Mouse (Mus musculus): Measurements from ENCODE around the gene Phf8.
A peak's percentile ranks its signal among the peaks of the same experiment; 100 is the strongest.
"Not testable (repeated sequence)": the region's sequence is repeated elsewhere in the genome, so short reads cannot be mapped to it uniquely, and the experiment has no call there.

Phf8 gene

DNA sequence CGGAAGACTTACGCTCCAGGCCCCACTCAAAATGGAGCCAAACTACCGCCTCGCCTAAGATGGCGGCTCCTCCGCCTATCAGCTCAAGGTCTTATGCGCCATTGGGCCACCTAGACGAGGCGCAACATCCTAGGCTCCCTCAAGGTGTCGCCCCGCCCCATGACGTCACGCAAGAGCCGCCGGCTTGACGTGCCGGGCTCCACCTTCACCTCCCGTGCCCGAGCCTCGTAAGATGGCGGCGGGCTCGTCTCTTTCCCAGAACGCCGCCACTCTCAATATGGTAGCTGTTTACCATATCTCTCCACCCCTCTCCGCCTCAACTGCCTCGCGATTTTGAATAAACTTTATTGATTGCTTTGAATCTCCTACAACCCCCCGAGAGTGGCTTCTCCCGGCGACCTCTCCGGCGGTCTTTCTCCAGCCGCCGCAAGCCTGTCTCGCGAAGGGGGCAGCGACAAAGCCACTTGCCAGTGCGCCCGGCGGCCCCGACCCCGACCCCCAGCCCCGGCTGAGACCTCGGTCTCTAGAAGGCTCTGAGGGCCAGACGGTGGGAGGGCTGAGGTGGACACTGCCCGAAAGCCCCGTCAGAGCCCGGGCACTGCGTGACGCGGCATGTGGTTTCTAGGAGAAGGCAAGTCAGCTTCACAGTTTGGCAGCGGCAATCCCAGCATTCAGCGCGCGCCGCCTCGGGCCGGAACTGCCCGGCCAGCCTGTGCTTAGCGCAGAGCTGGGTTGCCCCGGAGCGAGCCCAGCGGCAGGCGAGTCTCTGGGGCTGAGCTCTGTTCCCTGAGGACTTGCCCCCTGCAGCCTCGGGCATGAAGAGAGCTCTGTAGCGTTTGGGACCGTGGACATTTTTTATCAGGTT, at the start of gene Phf8:
TSS of gene Phf8 (plus strand) at position 215 of the 865 bp plus-strand sequence.
- DNase-seq (ENCODE audit: low read depth) = peak; percentile 98

DNA sequence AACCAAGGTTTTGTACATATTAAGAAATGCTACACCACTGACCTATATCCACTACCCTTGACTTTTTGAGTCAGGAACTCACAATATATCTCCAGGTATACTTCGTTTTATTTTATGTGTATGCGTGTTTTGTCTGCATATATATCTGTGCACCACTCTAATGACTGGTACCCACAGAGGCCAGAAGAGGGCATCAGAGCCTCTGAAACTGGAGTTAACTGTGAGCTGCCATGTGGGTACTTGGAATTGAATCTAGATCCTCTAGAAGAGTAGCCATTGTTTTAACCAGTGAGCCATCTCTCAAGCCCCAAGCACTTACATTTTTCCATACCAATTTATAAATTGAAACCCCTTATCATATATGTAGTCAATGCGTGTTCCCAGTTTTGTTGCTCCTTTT, 32.3 kb upstream of the Phf8 start:
- peak; percentile 51 for DNase-seq (ENCODE audit: low read depth)

DNA sequence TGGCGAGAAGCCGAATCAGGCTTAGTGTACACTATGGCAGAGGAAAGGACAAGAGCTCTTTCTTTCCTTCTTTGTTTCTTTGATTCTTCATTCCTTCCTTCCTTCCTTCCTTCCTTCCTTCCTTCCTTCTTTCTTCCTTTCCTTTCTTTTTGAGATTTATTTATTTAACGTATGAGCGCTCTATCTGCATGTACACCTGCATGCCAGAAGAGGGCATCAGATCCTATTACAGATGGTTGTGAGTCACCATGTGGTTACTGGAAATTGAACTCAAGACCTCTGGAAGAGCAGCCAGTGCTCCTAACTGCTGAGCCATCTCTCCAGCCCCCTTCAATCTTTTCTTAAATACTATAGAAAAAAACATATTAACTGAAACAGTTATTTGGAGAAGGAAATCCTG, 27.2 kb upstream of the Phf8 start:
- not testable (repeated sequence) for DNase-seq (ENCODE audit: low read depth)

- peak; percentile 87 for DNase-seq (ENCODE audit: low read depth)
Measured at GRCm38 (mm10) chrX:151496596-151496995, 23.9 kb upstream of the Phf8 start.

DNA sequence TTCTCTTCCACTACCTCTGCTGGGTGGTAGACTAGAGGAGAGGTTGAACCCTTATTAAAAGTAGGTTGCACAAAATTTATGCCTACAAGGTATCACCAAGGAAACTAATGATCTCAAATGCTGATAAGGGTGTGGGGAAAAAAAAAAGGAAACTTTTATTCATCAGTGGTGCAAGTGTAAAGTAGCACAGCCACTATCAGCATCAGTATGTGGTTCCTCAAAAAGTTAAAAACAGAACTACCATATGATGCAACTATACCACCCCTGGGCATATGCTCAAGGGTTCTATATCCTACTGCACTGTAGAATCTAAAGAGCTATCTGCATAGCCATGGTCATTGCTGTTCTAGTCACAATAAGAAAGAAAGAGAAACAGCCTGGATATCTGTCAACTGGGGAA, 11.9 kb upstream of the Phf8 start:
- peak; percentile 80 for DNase-seq (ENCODE audit: low read depth)

- DNase-seq (ENCODE audit: low read depth) = no peak
Measured at GRCm38 (mm10) chrX:151509906-151510305, 10.6 kb upstream of the Phf8 start.

DNA sequence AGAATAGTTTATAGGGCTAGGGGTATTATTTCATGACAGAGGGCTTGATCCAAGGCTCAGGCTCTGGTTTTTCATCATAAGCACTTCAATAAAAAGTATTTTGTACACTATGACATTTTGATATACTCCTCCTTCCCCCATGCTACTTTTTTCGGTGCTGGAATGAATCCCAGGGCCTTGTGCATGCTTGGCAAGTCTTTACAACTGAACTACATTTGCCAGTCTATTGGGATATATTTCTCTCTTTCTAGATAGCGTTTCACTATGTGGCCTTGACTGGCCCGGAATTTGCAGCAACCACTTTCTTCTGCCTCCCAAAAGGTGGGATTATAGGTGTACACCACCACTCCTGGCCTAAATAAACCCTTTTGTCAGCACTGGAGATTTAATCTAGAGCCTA, 7.4 kb upstream of the Phf8 start:
- DNase-seq (ENCODE audit: low read depth) = no peak

GRCm38 (mm10) chrX:151513694-151514093, 6.8 kb upstream of the Phf8 start:
- no peak for DNase-seq (ENCODE audit: low read depth)

DNA sequence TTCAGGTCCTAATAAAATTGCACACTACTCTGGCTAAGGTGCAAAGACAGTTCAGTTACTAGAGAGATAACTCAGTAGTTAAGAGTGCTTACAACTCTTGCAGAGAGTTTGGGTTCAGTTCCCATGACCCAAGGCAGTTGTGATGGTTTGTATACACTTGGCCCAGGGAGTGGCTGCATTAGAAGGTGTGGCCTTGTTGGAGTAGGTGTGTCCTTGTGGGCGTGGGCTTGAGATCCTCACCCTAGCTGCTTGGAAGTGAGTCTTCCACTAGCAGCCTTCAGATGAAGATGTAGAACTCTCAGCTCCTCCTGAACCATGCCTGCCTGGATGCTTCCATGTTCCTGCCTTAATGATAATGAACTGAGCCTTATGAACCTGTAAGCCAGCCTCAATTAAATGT, 2.3 kb upstream of the Phf8 start:
- peak; percentile 29 for DNase-seq (ENCODE audit: low read depth)

- no peak for DNase-seq (ENCODE audit: low read depth)
Measured at GRCm38 (mm10) chrX:151520127-151520457, 380 bp upstream of the Phf8 start.

DNA sequence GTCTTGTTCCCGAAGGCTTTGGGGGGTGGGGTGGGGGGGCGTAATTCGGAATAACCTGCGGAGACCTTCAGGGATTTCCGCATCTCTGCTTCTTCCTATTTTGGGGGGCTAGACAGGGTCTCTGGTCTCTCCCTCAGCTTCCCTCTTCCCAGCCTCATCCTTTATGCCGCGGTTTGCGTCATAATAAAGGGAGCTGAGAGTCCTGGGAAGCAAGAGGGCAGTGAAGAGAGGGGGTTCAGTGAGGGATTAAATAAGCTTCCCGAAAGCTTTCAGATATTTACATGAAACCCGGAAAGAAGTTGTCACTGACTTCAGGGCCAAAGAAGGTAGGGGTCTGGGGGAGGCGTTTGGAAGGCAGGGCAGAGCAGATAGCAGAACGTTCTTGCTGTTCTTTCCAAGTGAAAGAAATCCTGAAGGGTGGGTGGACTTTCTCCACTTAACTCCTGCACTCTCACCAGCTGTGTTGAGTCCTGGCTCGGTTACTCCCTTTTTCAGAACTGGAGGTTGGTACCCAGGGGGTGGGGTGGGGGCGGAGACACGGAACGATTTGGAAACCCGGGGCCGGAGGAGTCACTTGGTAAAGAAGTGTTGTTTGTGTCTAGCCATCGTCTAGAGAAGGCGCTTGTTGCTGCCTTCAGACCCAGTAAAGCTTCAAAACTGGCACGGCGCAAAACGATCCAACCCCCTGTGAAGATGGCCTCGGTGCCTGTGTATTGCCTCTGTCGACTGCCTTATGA, 1.5 kb downstream of the Phf8 start:
- peak; percentile 60 for DNase-seq (ENCODE audit: low read depth)

DNA sequence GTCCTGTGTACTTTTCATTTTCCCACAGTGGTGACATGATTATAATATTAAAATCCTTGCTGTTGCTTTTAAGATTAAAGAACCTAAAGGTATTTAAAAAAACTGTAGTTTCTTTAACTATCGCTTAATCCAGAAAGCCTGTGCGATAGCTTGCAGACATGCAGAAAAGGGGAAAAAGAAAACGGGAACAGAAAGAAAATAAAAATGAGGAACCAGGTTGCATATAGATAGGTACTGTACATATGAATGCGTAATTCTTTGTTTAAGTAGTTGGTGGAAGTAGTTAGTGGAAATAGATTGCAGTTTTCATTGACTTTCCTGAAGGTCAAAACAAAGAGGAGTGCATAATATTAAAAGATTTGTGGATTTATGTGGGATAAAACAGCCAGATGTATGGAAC, 32.9 kb downstream of the Phf8 start:
- DNase-seq (ENCODE audit: low read depth) = no peak

- peak; percentile 7 for DNase-seq (ENCODE audit: low read depth)
Measured at GRCm38 (mm10) chrX:151575166-151575565, 54.7 kb downstream of the Phf8 start.

- DNase-seq (ENCODE audit: low read depth) = no peak
Measured at GRCm38 (mm10) chrX:151643386-151643785, 122.9 kb downstream of the Phf8 start.

DNA sequence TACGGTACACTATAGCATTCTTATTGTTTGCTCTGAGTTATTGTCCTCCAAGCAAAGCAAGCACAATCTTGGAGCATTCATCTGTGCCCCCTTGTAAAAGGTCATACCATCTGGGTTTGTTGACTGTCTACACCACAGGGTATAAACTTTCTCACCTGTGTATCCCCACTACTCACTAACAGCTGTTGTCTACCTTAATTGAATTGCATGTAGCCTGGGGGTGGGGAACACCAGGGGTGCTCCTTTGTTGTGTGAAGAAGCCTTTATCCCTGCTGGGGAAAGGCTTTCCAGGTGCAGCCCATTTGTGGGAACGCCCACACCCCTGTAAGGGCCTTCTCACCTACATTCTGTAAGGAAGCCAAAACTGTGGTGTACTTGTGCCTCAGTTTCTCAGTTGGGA, 133.3 kb downstream of the Phf8 start:
- no peak for DNase-seq (ENCODE audit: low read depth)

DNA sequence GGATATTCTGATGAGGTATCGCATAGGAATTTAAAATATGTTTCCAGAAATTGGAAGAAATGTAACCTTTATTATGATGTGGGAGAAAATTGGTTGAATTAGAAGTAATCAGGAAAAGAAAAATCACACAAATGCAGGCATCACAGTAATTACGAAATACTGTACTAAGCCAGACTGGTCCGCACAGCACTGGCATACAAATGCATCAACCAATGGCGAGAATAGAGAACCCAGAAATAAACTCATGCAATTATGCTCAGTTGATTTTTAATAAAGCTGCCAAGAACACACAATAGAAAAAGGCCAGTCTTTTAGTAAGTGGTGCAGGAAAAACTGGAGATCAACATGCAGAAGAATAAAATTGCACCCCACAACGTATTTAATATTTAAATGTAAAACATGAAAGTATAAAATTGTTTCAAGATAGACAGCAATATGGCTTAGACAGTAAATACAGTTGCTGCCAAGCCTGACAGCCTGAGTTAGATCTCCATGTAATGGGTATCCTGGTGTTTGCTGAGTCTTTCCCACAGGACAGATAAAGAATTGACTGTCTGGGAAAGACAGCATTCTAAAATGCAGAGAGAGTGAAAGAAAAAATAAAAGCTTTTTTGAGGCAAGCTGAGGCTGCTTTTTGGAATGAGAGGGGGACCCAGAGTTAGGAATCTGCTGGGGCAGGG, 154.2 kb downstream of the Phf8 start:
- no peak for DNase-seq (ENCODE audit: low read depth)
